Mouse (Mus musculus) ES-E14 (cell line): ENCODE measurements around the gene Ptprg.

Experiments
- CHD2 ChIP-seq: IDR thresholded peaks from 2 replicates; pipeline ENCODE4 v1.6.1; 2014; ENCODE audit warnings: mild to moderate bottlenecking, low read depth, low read length, inconsistent platforms
- HCFC1 ChIP-seq: IDR thresholded peaks from 2 replicates; pipeline ENCODE4 v1.6.1; 2012; ENCODE audit warnings: low read length, inconsistent platforms, borderline replicate concordance; ENCODE audit not compliant: insufficient read depth
- MAFK ChIP-seq: IDR thresholded peaks from 2 replicates; pipeline ENCODE4 v1.6.1; 2014; ENCODE audit warnings: mild to moderate bottlenecking, low read depth, low read length, inconsistent platforms; ENCODE audit not compliant: insufficient read depth
- ZC3H11A ChIP-seq: IDR thresholded peaks from 2 replicates; pipeline ENCODE4 v1.6.1; 2012; ENCODE audit warnings: low read depth, mild to moderate bottlenecking, inconsistent platforms, low read length, borderline replicate concordance

GRCm38 (mm10) chr14:12105156-12105430, 551.8 kb downstream of the Ptprg start:
- TF ChIP-seq ZC3H11A (no peak), HCFC1 (no peak), CHD2 (no peak), MAFK (no peak)
